Mouse (Mus musculus): ENCODE measurements around the gene Unc13a.
A peak's percentile ranks its signal among the peaks of the same experiment; 100 is the strongest.
"Not testable (repeated sequence)": the region's sequence is repeated elsewhere in the genome, so short reads cannot be mapped to it uniquely, and the experiment has no call there.

Unc13a gene

GRCm38 (mm10) chr8:71671549-71671965, at the start of gene Unc13a:
TSS of gene Unc13a (minus strand) at chr8:71671757.
- DNase-seq, result peak; percentile 91

- peak; percentile 84 for DNase-seq
Measured at GRCm38 (mm10) chr8:71719928-71720457, 48.4 kb upstream of the Unc13a start.

- DNase-seq, result peak; percentile 76
Measured at GRCm38 (mm10) chr8:71719218-71719617, 47.7 kb upstream of the Unc13a start.

GRCm38 (mm10) chr8:71718252-71718651, 46.7 kb upstream of the Unc13a start:
- no peak for DNase-seq

GRCm38 (mm10) chr8:71717096-71717495, 45.5 kb upstream of the Unc13a start:
- DNase-seq, result no peak

- DNase-seq, result no peak
Measured at GRCm38 (mm10) chr8:71716561-71717053, 45.0 kb upstream of the Unc13a start.

GRCm38 (mm10) chr8:71715531-71715930, 44.0 kb upstream of the Unc13a start:
- DNase-seq, result no peak

GRCm38 (mm10) chr8:71711574-71711973, 40.0 kb upstream of the Unc13a start:
- no peak for DNase-seq

GRCm38 (mm10) chr8:71709800-71710446, 38.4 kb upstream of the Unc13a start:
- DNase-seq, result peak; percentile 82

GRCm38 (mm10) chr8:71709134-71709799, 37.7 kb upstream of the Unc13a start:
- no peak for DNase-seq

GRCm38 (mm10) chr8:71707874-71708273, 36.3 kb upstream of the Unc13a start:
- no peak for DNase-seq

GRCm38 (mm10) chr8:71703400-71703799, 31.8 kb upstream of the Unc13a start:
- DNase-seq, result not testable (repeated sequence)

- no peak for DNase-seq
Measured at GRCm38 (mm10) chr8:71702923-71703322, 31.4 kb upstream of the Unc13a start.

GRCm38 (mm10) chr8:71702087-71702432, 30.5 kb upstream of the Unc13a start:
- DNase-seq, result no peak

- no peak for DNase-seq
Measured at GRCm38 (mm10) chr8:71701414-71702086, 30.0 kb upstream of the Unc13a start, which contains the start of gene B3gnt3. TSS of gene B3gnt3 (minus strand) at chr8:71701789.

- DNase-seq, result no peak
Measured at GRCm38 (mm10) chr8:71700493-71701269, 29.1 kb upstream of the Unc13a start.

GRCm38 (mm10) chr8:71695456-71695855, 23.9 kb upstream of the Unc13a start:
- DNase-seq, result not testable (repeated sequence)

GRCm38 (mm10) chr8:71693166-71694041, 21.8 kb upstream of the Unc13a start:
- DNase-seq, result no peak

- no peak for DNase-seq
Measured at GRCm38 (mm10) chr8:71692509-71692908, 21.0 kb upstream of the Unc13a start.

GRCm38 (mm10) chr8:71689028-71689427, 17.5 kb upstream of the Unc13a start, which contains the start of gene Insl3:
TSS of gene Insl3 (plus strand) at chr8:71689214.
- DNase-seq, result no peak

- no peak for DNase-seq
Measured at GRCm38 (mm10) chr8:71687616-71688015, 16.1 kb upstream of the Unc13a start.
